Mouse (Mus musculus) G1E (cell line): ENCODE results near the gene Tspan31. TPM values are rescaled to one million over a fixed set of nuclear protein-coding genes. Genes with fewer than 3 reads are reported as not detected.

Source experiments
- ATAC-seq: 2 replicates; pipeline ENCODE4 v1.8.0; 2016; ENCODE audit warnings: mild to moderate bottlenecking; ENCODE audit not compliant: insufficient number of reproducible peaks, poor library complexity, low FRiP score, severe bottlenecking; ENCODE audit errors: extremely low read depth
- DNase-seq: peaks from one replicate; pipeline ENCODE4 v3.0.0; 2012; ENCODE audit warnings: low spot score
- H3K27me3 ChIP-seq: 2 replicates; pipeline ENCODE4 v1.6.1; 2012; ENCODE audit warnings: mild to moderate bottlenecking, low read length, inconsistent platforms; ENCODE audit not compliant: insufficient read depth
- H3K36me3 ChIP-seq: replicated peaks from 2 replicates; pipeline ENCODE3; 2012; ENCODE audit warnings: mild to moderate bottlenecking, inconsistent platforms
- H3K4me1 ChIP-seq: 2 replicates; pipeline ENCODE4 v1.6.1; 2012; ENCODE audit warnings: low read depth, low read length, inconsistent platforms, mixed read lengths; ENCODE audit not compliant: insufficient read depth
- H3K4me3 ChIP-seq: 2 replicates; pipeline ENCODE4 v1.5.1; 2012; ENCODE audit warnings: low read depth, mild to moderate bottlenecking, inconsistent platforms, low read length, moderate library complexity, mixed read lengths
- H3K9me3 ChIP-seq: replicated peaks from 2 replicates; pipeline ENCODE4 v1.6.1; 2012; ENCODE audit warnings: inconsistent platforms
- CTCF ChIP-seq: IDR thresholded peaks from 2 replicates; pipeline ENCODE4 v1.5.1; 2012; ENCODE audit warnings: low read depth, low read length, inconsistent platforms, mixed read lengths
- GATA1 ChIP-seq: IDR thresholded peaks from 2 replicates; pipeline ENCODE4 v1.6.1; 2012; ENCODE audit warnings: borderline replicate concordance, low read length, inconsistent platforms, mixed read lengths
- GATA2 ChIP-seq: IDR thresholded peaks from 2 replicates; pipeline ENCODE4 v1.6.1; 2012; ENCODE audit warnings: low read depth, low read length, inconsistent platforms, borderline replicate concordance
- POLR2AphosphoS5 ChIP-seq: IDR thresholded peaks from 2 replicates; pipeline ENCODE4 v1.6.1; 2012; ENCODE audit warnings: low read depth, low read length, inconsistent platforms; ENCODE audit not compliant: insufficient replicate concordance
- TAL1 ChIP-seq: conservative IDR thresholded peaks from 2 replicates; pipeline ENCODE4 v1.6.1; 2012; ENCODE audit warnings: low read depth, low read length, inconsistent platforms, mixed read lengths
- polyA plus RNA-seq: library from polyadenylated mRNA; stranded (reverse); fragments of >175 nt; gene quantifications from 2 replicates; pipeline ENCODE4 v1.2.3, GENCODE M21; 2012
- total RNA-seq, 2 experiments: library from RNA; stranded (forward) in 1 of 2; stranded (reverse) in 1 of 2; fragments of 200-1000 nt in 1 of 2; fragments of >200 nt in 1 of 2; fragmentation: Nextera tagmentation in 1 of 2; gene quantifications; 2 replicates each; pipeline ENCODE4 v1.2.3; 2014 to 2017

Tspan31 gene
- total and polyA plus RNA-seq, 3 experiments, result 41.8 to 186 (median 73.6) TPM

- H3K9me3 ChIP-seq, result no peaks in the 10 kb centered on the region
- no peaks in the 10 kb centered on the region for H3K27me3 ChIP-seq
- TF ChIP-seq CTCF, result no peak
- H3K36me3 ChIP-seq, result peaks cover 87% of the 10 kb centered on the region
- DNase-seq, result no peak
- no peak overlapping the region for H3K4me3 ChIP-seq
- peaks cover 10% of the 10 kb centered on the region for H3K4me1 ChIP-seq
- no peak for ATAC-seq
Observed at GRCm38 (mm10) chr10:127108262-127108583, 38.2 kb upstream of the Tspan31 start.

GRCm38 (mm10) chr10:127107563-127108261, 37.6 kb upstream of the Tspan31 start:
- peaks cover 6% of the 10 kb centered on the region for H3K4me1 ChIP-seq
- no peaks in the 10 kb centered on the region for H3K9me3 ChIP-seq
- no peak for TF ChIP-seq CTCF
- no peak for TF ChIP-seq GATA1
- TF ChIP-seq POLR2AphosphoS5, result no peak
- no peak for TF ChIP-seq GATA2
- no peak for TF ChIP-seq TAL1
- H3K27me3 ChIP-seq, result no peaks in the 10 kb centered on the region
- ATAC-seq (no peak), DNase-seq (no peak)
- H3K36me3 ChIP-seq, result peaks cover 86% of the 10 kb centered on the region
- H3K4me3 ChIP-seq, result no peak overlapping the region

GRCm38 (mm10) chr10:127103631-127104030, 33.6 kb upstream of the Tspan31 start:
- H3K4me3 ChIP-seq, result no peak overlapping the region
- DNase-seq, result no peak
- no peak for TF ChIP-seq GATA2
- TF ChIP-seq POLR2AphosphoS5, result no peak
- no peak for ATAC-seq
- peaks cover 90% of the 10 kb centered on the region for H3K36me3 ChIP-seq
- no peaks in the 10 kb centered on the region for H3K9me3 ChIP-seq
- H3K4me1 ChIP-seq, result peaks cover 30% of the 10 kb centered on the region
- H3K27me3 ChIP-seq, result no peaks in the 10 kb centered on the region

- TF ChIP-seq POLR2AphosphoS5, result no peak
- TF ChIP-seq CTCF, result no peak
- no peak for TF ChIP-seq TAL1
- no peak for TF ChIP-seq GATA2
- ATAC-seq, result no peak
- Histone ChIP-seq H3K4me1 (peaks cover 34% of the 10 kb centered on the region), H3K36me3 (peaks cover 93% of the 10 kb centered on the region), H3K9me3 (no peaks in the 10 kb centered on the region), H3K27me3 (no peaks in the 10 kb centered on the region), H3K4me3 (no peak overlapping the region; the same call in 1 of the 2 replicates)
- no peak for DNase-seq
Observed at GRCm38 (mm10) chr10:127101151-127101550, 31.1 kb upstream of the Tspan31 start.

GRCm38 (mm10) chr10:127100414-127100813, 30.4 kb upstream of the Tspan31 start:
- ATAC-seq, result peak; percentile 58; the same call in 1 of the 2 replicates
- TF ChIP-seq GATA2 (peak; percentile 41; the same call in 1 of the 2 replicates), TAL1 (peak; percentile 68), GATA1 (no peak)
- Histone ChIP-seq H3K9me3 (no peaks in the 10 kb centered on the region), H3K27me3 (no peaks in the 10 kb centered on the region), H3K4me1 (peaks cover 34% of the 10 kb centered on the region), H3K4me3 (peak overlapping the region; percentile 25; the same call in 1 of the 2 replicates), H3K36me3 (peaks cover 96% of the 10 kb centered on the region)
- no peak for DNase-seq

GRCm38 (mm10) chr10:127099868-127100267, 29.8 kb upstream of the Tspan31 start:
- H3K9me3 ChIP-seq, result no peaks in the 10 kb centered on the region
- H3K27me3 ChIP-seq, result no peaks in the 10 kb centered on the region
- H3K4me3 ChIP-seq, result peak overlapping the region; percentile 25; the same call in 1 of the 2 replicates
- ATAC-seq, result no peak
- no peak for DNase-seq
- no peak for TF ChIP-seq GATA1
- TF ChIP-seq CTCF, result no peak
- TF ChIP-seq GATA2, result no peak
- H3K36me3 ChIP-seq, result peaks cover 96% of the 10 kb centered on the region
- peaks cover 34% of the 10 kb centered on the region for H3K4me1 ChIP-seq

- DNase-seq, result no peak
- TF ChIP-seq GATA1, result no peak
- no peak for TF ChIP-seq GATA2
- TF ChIP-seq TAL1, result no peak
- TF ChIP-seq POLR2AphosphoS5, result no peak
- no peak for TF ChIP-seq CTCF
- no peak for ATAC-seq
- Histone ChIP-seq H3K36me3 (peaks cover 96% of the 10 kb centered on the region), H3K4me3 (no peak overlapping the region), H3K4me1 (peaks cover 34% of the 10 kb centered on the region), H3K9me3 (no peaks in the 10 kb centered on the region), H3K27me3 (no peaks in the 10 kb centered on the region)
Observed at GRCm38 (mm10) chr10:127099191-127099590, 29.1 kb upstream of the Tspan31 start.
